Mouse (Mus musculus) lung, postnatal 0 days (tissue): ENCODE measurements around the gene Ddx54. TPM values are rescaled to one million over a fixed set of nuclear protein-coding genes. Genes with fewer than 3 reads are reported as not detected.
A peak's percentile ranks its signal among the peaks of the same experiment; 100 is the strongest.

Source experiments
- ATAC-seq: fragments of 200-750 bp; cut with Nextera tagmentation; 2 replicates; pipeline ENCODE4 v1.8.0; 2017; ENCODE audit warnings: moderate library complexity
- DNase-seq: peaks from one replicate; pipeline ENCODE4 v3.0.0-alpha.2; 2016; ENCODE audit warnings: low spot score
- H3K27ac ChIP-seq: fragments of 300-500 bp; sonication (generic); 2 replicates; pipeline ENCODE4 v1.5.1; 2014; ENCODE audit warnings: antibody characterized with exemption, mild to moderate bottlenecking, low read length, mixed read lengths
- H3K27me3 ChIP-seq: fragments of 300-500 bp; sonication (generic); replicated peaks from 2 replicates; pipeline ENCODE4 v1.6.1; 2014; ENCODE audit warnings: low read length, mixed read lengths; ENCODE audit not compliant: insufficient read depth
- H3K36me3 ChIP-seq: fragments of 300-500 bp; sonication (generic); 2 replicates; pipeline ENCODE4 v1.6.1; 2014; ENCODE audit warnings: low read length, mixed read lengths; ENCODE audit not compliant: insufficient read depth
- H3K4me1 ChIP-seq: fragments of 300-500 bp; sonication (generic); 2 replicates; pipeline ENCODE4 v1.6.1; 2014; ENCODE audit warnings: antibody characterized with exemption, low read depth, low read length, mixed read lengths; ENCODE audit not compliant: insufficient read depth
- H3K4me2 ChIP-seq: fragments of 300-500 bp; sonication (generic); replicated peaks from 2 replicates; pipeline ENCODE4 v1.6.1; 2014; ENCODE audit warnings: low read depth, mild to moderate bottlenecking, low read length, moderate library complexity, mixed read lengths
- H3K4me3 ChIP-seq: fragments of 300-500 bp; sonication (generic); 2 replicates; pipeline ENCODE4 v1.5.1; 2014; ENCODE audit warnings: low read depth, low read length
- H3K9ac ChIP-seq: fragments of 300-500 bp; sonication (generic); replicated peaks from 2 replicates; pipeline ENCODE4 v1.6.1; 2014; ENCODE audit warnings: low read depth, mild to moderate bottlenecking
- H3K9me3 ChIP-seq: fragments of 300-500 bp; sonication (generic); 2 replicates; pipeline ENCODE4 v1.6.1; 2016; ENCODE audit warnings: low read length, mixed read lengths
- CTCF ChIP-seq: IDR thresholded peaks from 2 replicates; pipeline ENCODE4 v1.5.1; 2016; ENCODE audit warnings: antibody characterized with exemption, mild to moderate bottlenecking
- EP300 ChIP-seq: IDR thresholded peaks from 2 replicates; pipeline ENCODE4 v1.6.1; 2016; ENCODE audit warnings: antibody characterized with exemption, mild to moderate bottlenecking, control low read depth
- WGBS: fragments of 180-500 bp; shearing (Covaris S2); extraction: QIAGEN DNeasy Blood & Tissue Kit; methylation state at CpG from one replicate; pipeline ENCODE4 v1.1.7; 2014; 5-methylcytosine and 5-hydroxymethylcytosine counted together
- polyA plus RNA-seq: library from polyadenylated mRNA; unstranded; fragments of >200 nt; fragmentation: Nextera tagmentation; extraction: Ambion mirVana; gene quantifications from 2 replicates; pipeline ENCODE4 v1.2.1, GENCODE M21; 2015

Ddx54 gene
- polyA plus RNA-seq, 1 experiment from 2014 or later: 25.4 TPM

DNA sequence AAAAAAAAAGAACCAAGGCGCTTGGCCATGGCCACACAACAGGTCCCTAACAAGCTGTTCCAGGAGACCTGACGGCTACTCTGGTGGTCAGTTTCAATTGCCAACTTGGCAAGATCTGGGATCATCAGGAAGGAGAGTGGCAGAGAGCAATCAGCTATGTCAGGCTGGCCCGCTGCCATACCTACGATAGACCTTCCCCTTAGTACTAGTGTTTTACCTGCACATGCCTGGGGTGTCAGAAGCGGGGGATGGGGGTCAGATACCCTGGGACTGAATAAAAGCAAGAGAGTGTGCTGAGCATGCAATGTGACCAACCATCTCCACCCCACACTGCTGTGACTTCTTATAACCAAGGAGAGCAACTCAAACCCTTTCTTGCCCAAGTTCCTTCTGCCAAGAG, 1.6 kb upstream of the Ddx54 start:
- Histone ChIP-seq H3K4me2 (no peak overlapping the region), H3K27me3 (no peaks in the 10 kb centered on the region), H3K9me3 (no peaks in the 10 kb centered on the region), H3K27ac (no peak overlapping the region), H3K4me3 (no peak overlapping the region), H3K9ac (no peak overlapping the region), H3K36me3 (no peaks in the 10 kb centered on the region), H3K4me1 (peaks cover 6% of the 10 kb centered on the region)
- TF ChIP-seq CTCF: no peak
- no peak for TF ChIP-seq EP300
- DNase-seq (no peak), ATAC-seq (no peak)
- WGBS: 82% methylated on average over 5 of the region's 5 CpGs

DNA sequence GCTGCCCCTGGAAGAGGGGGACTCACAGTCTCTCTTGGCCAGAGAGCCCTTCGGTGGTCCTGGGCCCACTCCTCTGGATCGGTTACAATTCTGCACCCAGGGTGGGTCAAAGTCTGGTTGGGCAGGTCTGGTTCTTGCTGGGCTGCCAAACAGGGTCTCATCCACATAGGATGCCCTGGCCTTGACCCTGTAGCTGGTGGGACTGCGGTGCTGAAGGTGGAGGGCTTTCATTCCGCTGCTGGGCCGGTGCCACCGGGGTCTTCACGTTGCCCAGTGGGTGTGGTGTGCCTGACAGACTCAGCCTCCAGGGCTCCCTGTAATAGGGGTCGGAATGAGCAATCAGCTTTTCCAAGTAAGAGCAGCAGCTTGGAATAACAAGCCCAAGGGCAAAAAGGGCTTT, 1.1 kb upstream of the Ddx54 start:
- WGBS: 55% methylated on average over 8 of the region's 8 CpGs
- TF ChIP-seq CTCF (no peak), EP300 (no peak)
- peaks cover 6% of the 10 kb centered on the region for H3K4me1 ChIP-seq

GRCm38 (mm10) chr5:120612822-120613604, 474 bp downstream of the Ddx54 start:
- DNase-seq: peak; percentile 100
- 1% methylated on average over 68 of the region's 69 CpGs for WGBS
- Histone ChIP-seq H3K9ac (peak overlapping the region; percentile 48), H3K4me2 (peak overlapping the region; percentile 85), H3K27ac (peak overlapping the region; percentile 87), H3K4me3 (peak overlapping the region; percentile 68), H3K4me1 (peaks cover 6% of the 10 kb centered on the region), H3K9me3 (no peaks in the 10 kb centered on the region), H3K27me3 (no peaks in the 10 kb centered on the region), H3K36me3 (no peaks in the 10 kb centered on the region)
- ATAC-seq: peak; percentile 94
- TF ChIP-seq CTCF: no peak
- TF ChIP-seq EP300: no peak

More for the DNA sequence above, 1.1 kb upstream of the Ddx54 start:
- Histone ChIP-seq H3K4me3 (peak overlapping the region; percentile 68; the same call in 1 of the 2 replicates), H3K9me3 (no peaks in the 10 kb centered on the region), H3K27me3 (no peaks in the 10 kb centered on the region), H3K9ac (no peak overlapping the region), H3K4me2 (peak overlapping the region; percentile 61), H3K27ac (no peak overlapping the region), H3K36me3 (no peaks in the 10 kb centered on the region)
- DNase-seq (no peak), ATAC-seq (no peak)

DNA sequence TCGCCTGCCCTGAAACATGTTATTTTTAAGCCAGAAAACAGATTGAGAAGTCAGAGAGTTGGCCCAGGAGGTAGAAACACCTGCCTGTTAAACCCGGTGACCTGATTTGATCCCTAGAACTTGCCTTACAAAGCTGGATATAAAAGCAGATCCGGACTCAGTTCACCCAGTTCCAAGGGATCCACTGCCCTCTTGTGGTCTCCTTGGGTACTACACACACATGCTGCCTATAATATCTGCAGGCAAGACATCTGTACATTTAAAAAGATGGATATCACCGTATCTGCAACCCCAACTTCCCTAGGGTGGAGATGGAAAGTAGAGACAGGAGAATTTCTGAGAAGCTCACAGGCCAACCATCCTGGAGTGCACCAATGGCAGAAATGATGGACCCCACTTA, 3.4 kb downstream of the Ddx54 start:
- DNase-seq: no peak
- 97% methylated on average over 4 of the region's 4 CpGs for WGBS
- no peak overlapping the region for H3K9ac ChIP-seq

DNA sequence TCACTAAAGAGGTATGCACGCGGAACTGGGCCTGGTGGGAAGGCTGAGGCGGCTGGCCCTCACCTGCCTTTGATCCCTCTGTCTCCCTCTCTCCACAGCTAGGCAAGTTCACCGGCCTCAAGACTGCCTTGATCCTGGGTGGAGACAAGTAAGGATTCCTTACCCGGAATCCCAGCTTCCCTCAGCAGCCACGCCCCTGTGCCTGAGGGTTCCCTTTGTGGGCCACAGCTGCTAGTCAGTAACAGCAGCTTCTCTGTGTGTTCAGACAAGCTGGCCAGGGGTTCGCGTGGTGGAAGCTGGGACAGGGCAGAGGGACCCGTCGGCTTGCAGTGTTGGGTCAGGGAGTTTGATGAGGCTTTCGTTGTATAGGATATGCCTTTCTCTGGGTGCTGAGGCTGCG, 6.2 kb downstream of the Ddx54 start:
- no peak overlapping the region for H3K27ac ChIP-seq
- 80% methylated on average over 12 of the region's 12 CpGs for WGBS
- no peaks in the 10 kb centered on the region for H3K27me3 ChIP-seq
- H3K4me3 ChIP-seq: no peak overlapping the region
- ATAC-seq: no peak
- DNase-seq: no peak
- H3K4me2 ChIP-seq: no peak overlapping the region
- TF ChIP-seq CTCF: no peak
- no peak for TF ChIP-seq EP300
- peaks cover 4% of the 10 kb centered on the region for H3K4me1 ChIP-seq
- H3K36me3 ChIP-seq: peaks cover 44% of the 10 kb centered on the region
- no peaks in the 10 kb centered on the region for H3K9me3 ChIP-seq
- H3K9ac ChIP-seq: no peak overlapping the region

More for the DNA sequence above, 3.4 kb downstream of the Ddx54 start:
- TF ChIP-seq CTCF (peak; percentile 65), EP300 (no peak)
- H3K4me1 ChIP-seq: peaks cover 6% of the 10 kb centered on the region
- no peaks in the 10 kb centered on the region for H3K9me3 ChIP-seq
- no peak overlapping the region for H3K27ac ChIP-seq
- no peaks in the 10 kb centered on the region for H3K27me3 ChIP-seq
- no peak for ATAC-seq
- no peak overlapping the region for H3K4me3 ChIP-seq
- H3K36me3 ChIP-seq: peaks cover 18% of the 10 kb centered on the region
- H3K4me2 ChIP-seq: no peak overlapping the region

DNA sequence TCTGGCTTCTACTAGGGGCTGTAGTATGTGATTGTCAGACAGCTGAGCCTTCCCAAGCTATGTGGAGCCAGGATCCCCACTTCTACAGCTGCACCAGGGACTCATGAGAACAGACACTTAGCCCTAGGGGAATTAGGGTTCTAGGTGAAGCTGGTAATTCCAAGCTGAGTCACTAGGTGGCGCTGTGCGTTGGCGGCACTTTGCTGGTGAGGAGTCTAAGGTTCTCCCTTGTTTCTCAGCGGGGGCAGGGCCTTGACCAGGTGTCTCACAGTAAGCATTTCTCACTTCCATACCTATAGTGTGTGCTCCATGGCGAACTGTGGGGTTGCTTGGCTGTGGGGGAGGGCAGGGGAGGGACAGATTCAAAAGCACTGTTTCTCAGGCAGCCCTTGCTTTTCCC, 6.7 kb downstream of the Ddx54 start:
- no peaks in the 10 kb centered on the region for H3K9me3 ChIP-seq
- H3K36me3 ChIP-seq: peaks cover 48% of the 10 kb centered on the region
- 18% methylated on average over 5 of the region's 5 CpGs for WGBS
- DNase-seq (peak; percentile 38), ATAC-seq (no peak)
- H3K27me3 ChIP-seq: no peaks in the 10 kb centered on the region
- no peaks in the 10 kb centered on the region for H3K4me1 ChIP-seq
- no peak overlapping the region for H3K27ac ChIP-seq
- no peak overlapping the region for H3K4me2 ChIP-seq
- H3K9ac ChIP-seq: no peak overlapping the region
- TF ChIP-seq CTCF: peak; percentile 83
- TF ChIP-seq EP300: no peak
- no peak overlapping the region for H3K4me3 ChIP-seq
